Mouse (Mus musculus) E14TG2a.4 (cell line): ENCODE measurements around the gene Top1.

ENCODE experiments used
- CTCF ChIP-seq: conservative IDR thresholded peaks from 2 replicates; pipeline ENCODE4 v1.5.1; 2014; ENCODE audit warnings: low read length
- NANOG ChIP-seq: IDR thresholded peaks from 2 replicates; pipeline ENCODE4 v1.6.1; 2014; ENCODE audit warnings: borderline replicate concordance, low read length, mixed read lengths

DNA sequence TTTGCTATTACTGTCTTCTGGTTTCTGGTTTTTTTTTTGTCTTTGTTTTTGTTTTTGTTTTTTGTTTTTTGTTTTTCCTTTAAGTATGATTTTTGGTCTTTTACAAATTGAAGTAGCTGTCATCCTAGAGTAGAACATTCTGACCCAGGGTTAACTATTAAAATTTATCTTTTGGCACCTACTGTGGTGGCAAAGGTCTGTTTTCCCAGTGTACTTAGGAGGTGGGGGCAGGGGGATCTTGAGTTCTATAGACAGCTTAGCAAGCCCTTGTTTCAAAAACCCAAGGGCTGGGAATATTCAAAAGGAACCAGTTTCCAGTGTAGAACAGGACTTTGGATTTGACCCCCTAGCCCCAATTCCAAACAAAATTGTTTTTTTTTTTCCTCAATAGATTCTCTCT lies 18.7 kb downstream of the Top1 start:
- no peak for TF ChIP-seq CTCF
- no peak for TF ChIP-seq NANOG
